7 mouse cellular contexts compared by ENCODE assay signal in the genomic region with DNA sequence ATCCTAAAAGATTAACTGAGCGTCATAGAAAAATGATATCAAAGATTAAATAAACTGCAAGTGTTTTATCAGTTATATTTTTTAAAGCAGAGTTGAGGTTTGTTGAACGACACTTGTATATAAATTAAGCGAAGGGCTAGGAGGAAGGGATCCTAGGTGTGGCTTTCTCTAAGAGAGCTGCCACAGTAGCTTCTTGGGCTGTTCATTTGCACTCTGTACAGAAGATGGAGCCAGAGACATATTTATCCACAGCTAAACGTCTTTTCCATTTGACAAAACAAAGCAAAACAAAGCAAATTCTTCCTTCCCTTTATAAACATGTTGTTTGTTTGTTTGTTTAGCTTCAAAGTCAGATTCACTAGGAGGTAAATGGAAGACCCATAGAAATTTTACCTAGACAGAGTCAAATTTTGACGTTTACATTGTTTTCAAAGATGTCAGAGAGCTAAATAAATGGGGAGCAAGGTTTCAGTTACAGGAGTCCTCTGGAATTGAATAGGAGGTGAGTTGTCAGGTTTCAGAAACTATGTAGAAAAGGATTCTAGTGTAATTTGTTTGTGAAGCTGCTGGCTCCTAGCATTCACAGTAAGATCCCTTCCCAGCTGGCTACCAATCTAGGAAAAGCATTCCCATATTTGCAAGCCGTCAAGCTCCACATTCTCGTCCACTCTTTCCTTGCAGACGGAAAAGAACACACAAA. TPM values are rescaled to one million over a fixed set of nuclear protein-coding genes. Genes with fewer than 3 reads are reported as not detected.
DNase-seq lines count a peak whose midpoint lies in the region; ATAC-seq and TF ChIP-seq lines count a peak whose summit lies in the region.

No protein-coding gene starts in this region.

- peak overlapping the region; percentile 35; the same call in 1 of the 2 replicates for H3K4me2 ChIP-seq in lung, embryonic 15.5 days
- H3K4me2 ChIP-seq in embryonic facial prominence, embryonic 11.5 days (ENCODE audit: low read depth, low read length): no peak overlapping the region
- peak overlapping the region; percentile 34; the same call in 1 of the 2 replicates for H3K4me2 ChIP-seq in hindbrain, embryonic 16.5 days (ENCODE audit: low read length)
- H3K4me2 ChIP-seq in neural tube, embryonic 13.5 days: peak overlapping the region; percentile 41

- H3K27ac ChIP-seq in lung, embryonic 15.5 days: no peak overlapping the region
- H3K27ac ChIP-seq in embryonic facial prominence, embryonic 11.5 days (replicated peaks; ENCODE audit: low read depth, low read length): no peak overlapping the region
- no peak overlapping the region for H3K27ac ChIP-seq in hindbrain, embryonic 16.5 days (ENCODE audit: low read depth, low read length)
- H3K27ac ChIP-seq in neural tube, embryonic 13.5 days (replicated peaks): no peak overlapping the region

- H3K27me3 ChIP-seq in lung, embryonic 15.5 days: no peaks in the 10 kb centered on the region
- no peaks in the 10 kb centered on the region for H3K27me3 ChIP-seq in embryonic facial prominence, embryonic 11.5 days (ENCODE audit: control insufficient read depth, insufficient read depth, low read length)
- H3K27me3 ChIP-seq in hindbrain, embryonic 16.5 days (replicated peaks; ENCODE audit: control insufficient read depth, insufficient read depth, low read length): no peaks in the 10 kb centered on the region; the same call in 1 of the 2 replicates
- H3K27me3 ChIP-seq in neural tube, embryonic 13.5 days: peaks cover 23% of the 10 kb centered on the region

- TF ChIP-seq POLR2A in lung, adult 2 months (IDR thresholded peaks at IDR 0.05; ENCODE audit: borderline replicate concordance, extremely low read depth, low read depth, low read length): no peak

- H3K4me3 ChIP-seq in lung, embryonic 15.5 days: no peak overlapping the region
- H3K4me3 ChIP-seq in lung, adult 2 months (replicated peaks; ENCODE audit: extremely low read depth, low read depth, low read length): no peak overlapping the region
- no peak overlapping the region for H3K4me3 ChIP-seq in embryonic facial prominence, embryonic 11.5 days (ENCODE audit: low read depth, low read length)
- H3K4me3 ChIP-seq in hindbrain, embryonic 16.5 days (ENCODE audit: low read length): no peak overlapping the region
- no peak overlapping the region for H3K4me3 ChIP-seq in neural tube, embryonic 13.5 days

- H3K36me3 ChIP-seq in lung, embryonic 15.5 days: no peaks in the 10 kb centered on the region
- H3K36me3 ChIP-seq in embryonic facial prominence, embryonic 11.5 days (replicated peaks; ENCODE audit: control insufficient read depth, insufficient read depth, low read depth, low read length): no peaks in the 10 kb centered on the region
- no peaks in the 10 kb centered on the region for H3K36me3 ChIP-seq in hindbrain, embryonic 16.5 days (ENCODE audit: control insufficient read depth, insufficient read depth, low read length)
- no peaks in the 10 kb centered on the region for H3K36me3 ChIP-seq in neural tube, embryonic 13.5 days

- no peak for ATAC-seq in lung, embryonic 15.5 days (ENCODE audit: borderline replicate concordance, extremely low read depth, low FRiP score, low TSS enrichment)
- no peak for ATAC-seq in embryonic facial prominence, embryonic 11.5 days (replicated peaks; ENCODE audit: insufficient number of reproducible peaks, low FRiP score, low TSS enrichment, low read depth)
- peak; percentile 86 for ATAC-seq in hindbrain, embryonic 16.5 days
- ATAC-seq in neural tube, embryonic 13.5 days (ENCODE audit: low read depth): peak; percentile 62; the same call in 1 of the 2 replicates

- peaks cover 11% of the 10 kb centered on the region; the same call in 1 of the 2 replicates for H3K4me1 ChIP-seq in lung, embryonic 15.5 days
- H3K4me1 ChIP-seq in lung, adult 2 months (ENCODE audit: control insufficient read depth, insufficient read depth, low read length): no peaks in the 10 kb centered on the region
- H3K4me1 ChIP-seq in embryonic facial prominence, embryonic 11.5 days (ENCODE audit: control insufficient read depth, insufficient read depth, low read length): no peaks in the 10 kb centered on the region
- H3K4me1 ChIP-seq in hindbrain, embryonic 16.5 days (ENCODE audit: control insufficient read depth, insufficient read depth, low read depth, low read length): peaks cover 5% of the 10 kb centered on the region
- peaks cover 25% of the 10 kb centered on the region for H3K4me1 ChIP-seq in neural tube, embryonic 13.5 days (replicated peaks)

- no peak overlapping the region for H3K9ac ChIP-seq in lung, embryonic 15.5 days
- H3K9ac ChIP-seq in embryonic facial prominence, embryonic 11.5 days (replicated peaks; ENCODE audit: low read length): no peak overlapping the region
- no peak overlapping the region for H3K9ac ChIP-seq in hindbrain, embryonic 16.5 days (ENCODE audit: low read depth, low read length)
- no peak overlapping the region for H3K9ac ChIP-seq in neural tube, embryonic 13.5 days

- TF ChIP-seq CTCF in lung, adult 2 months (IDR thresholded peaks at IDR 0.05; ENCODE audit: insufficient read depth, low read length): no peak

- H3K9me3 ChIP-seq in lung, embryonic 15.5 days: no peaks in the 10 kb centered on the region
- H3K9me3 ChIP-seq in embryonic facial prominence, embryonic 11.5 days (replicated peaks; ENCODE audit: control insufficient read depth, low read length): no peaks in the 10 kb centered on the region
- no peaks in the 10 kb centered on the region for H3K9me3 ChIP-seq in hindbrain, embryonic 16.5 days (ENCODE audit: control insufficient read depth, low read length)
- H3K9me3 ChIP-seq in neural tube, embryonic 13.5 days: no peaks in the 10 kb centered on the region

- DNase-seq in lung, adult 2 months: no peak
- peak; percentile 76 for DNase-seq in embryonic facial prominence, embryonic 11.5 days (ENCODE audit: low spot score)
- DNase-seq in adrenal gland, adult 8-10 months: no peak
- DNase-seq in urinary bladder, postnatal 4 days (ENCODE audit: low spot score in 2 of 2): no peak

- 17% methylated on average over 8 of the region's 8 CpGs for whole genome bisulfite sequencing in lung, embryonic 15.5 days
- WGBS in lung, adult 2 months: 24% methylated on average over 8 of the region's 8 CpGs
- 19% methylated on average over 8 of the region's 8 CpGs for WGBS in embryonic facial prominence, embryonic 11.5 days
- WGBS in hindbrain, embryonic 16.5 days: 28% methylated on average over 8 of the region's 8 CpGs
- WGBS in neural tube, embryonic 13.5 days: 25% methylated on average over 8 of the region's 8 CpGs

RNA-seq across cellular contexts. Expression of gene Gja1, which starts 4.0 kb away (rescaled TPM):
- 88.7 and 93.8 TPM in 2 replicates for polyA plus RNA-seq in lung, embryonic 15.5 days (2015; fragmentation: Nextera tagmentation; extraction: Ambion mirVana)
- polyA plus RNA-seq in lung, adult 2 months (2012; rRNA removed): 13.1 and 31.3 TPM in 2 replicates
- polyA plus RNA-seq in embryonic facial prominence, embryonic 11.5 days (2014; fragmentation: Nextera tagmentation; extraction: Ambion mirVana): 367 and 391 TPM in 2 replicates
- polyA plus RNA-seq in hindbrain, embryonic 16.5 days (2015; fragmentation: Nextera tagmentation; extraction: Ambion mirVana): 138 and 145 TPM in 2 replicates
- 104 and 109 TPM in 2 replicates for polyA plus RNA-seq in neural tube, embryonic 13.5 days (2015; fragmentation: Nextera tagmentation; extraction: Ambion mirVana)
- 100 to 1,000 TPM in 3 of 4 experiments, 10 to 100 TPM in 1; 75.2 to 356 (median 209) TPM for total RNA-seq in adrenal gland, adult 8-10 months (2022)

Comparison
In these comparisons a context has a peak if more than half of its experiments do, and no peak if none do; other contexts are left out.
1. ATAC-seq: peak in hindbrain, embryonic 16.5 days (single experiment) and neural tube, embryonic 13.5 days (single experiment); none in lung, embryonic 15.5 days (single experiment) and embryonic facial prominence, embryonic 11.5 days (single experiment).